Mouse (Mus musculus) liver, postnatal 0 days (tissue): ENCODE data around the gene Sgk1. TPM values are rescaled to one million over a fixed set of nuclear protein-coding genes. Genes with fewer than 3 reads are reported as not detected.

Experiments
- ATAC-seq: fragments of 200-750 bp; cut with Nextera tagmentation; 2 replicates; pipeline ENCODE4 v1.8.0; 2017; ENCODE audit warnings: mild to moderate bottlenecking, moderate library complexity
- DNase-seq: peaks from one replicate; pipeline ENCODE4 v3.0.0-alpha.2; 2016
- H3K27ac ChIP-seq: fragments of 300-500 bp; sonication (generic); 2 replicates; pipeline ENCODE4 v1.5.1; 2014; ENCODE audit warnings: antibody characterized with exemption, moderate library complexity, mild to moderate bottlenecking, low read depth
- H3K27me3 ChIP-seq: fragments of 300-500 bp; sonication (generic); 2 replicates; pipeline ENCODE4 v1.6.1; 2014; ENCODE audit warnings: low read length, control low read depth, mixed read lengths; ENCODE audit not compliant: insufficient read depth
- H3K36me3 ChIP-seq: fragments of 300-500 bp; sonication (generic); replicated peaks from 2 replicates; pipeline ENCODE4 v1.6.1; 2014; ENCODE audit warnings: mild to moderate bottlenecking, control low read depth, low read length, moderate library complexity, mixed read lengths; ENCODE audit not compliant: insufficient read depth
- H3K4me1 ChIP-seq: fragments of 300-500 bp; sonication (generic); 2 replicates; pipeline ENCODE4 v1.6.1; 2014; ENCODE audit warnings: antibody characterized with exemption, mild to moderate bottlenecking, control low read depth; ENCODE audit not compliant: insufficient read depth
- H3K4me2 ChIP-seq: fragments of 300-500 bp; sonication (generic); 2 replicates; pipeline ENCODE4 v1.6.1; 2014; ENCODE audit warnings: low read depth, mild to moderate bottlenecking, low read length, moderate library complexity, mixed read lengths
- H3K4me3 ChIP-seq: fragments of 300-500 bp; sonication (generic); 2 replicates; pipeline ENCODE4 v1.5.1; 2014; ENCODE audit warnings: low read depth, low read length
- H3K9ac ChIP-seq: fragments of 300-500 bp; sonication (generic); replicated peaks from 2 replicates; pipeline ENCODE4 v1.6.1; 2014; ENCODE audit warnings: mild to moderate bottlenecking, moderate library complexity
- H3K9me3 ChIP-seq: fragments of 300-500 bp; sonication (generic); 2 replicates; pipeline ENCODE4 v1.6.1; 2016; ENCODE audit warnings: mild to moderate bottlenecking, control low read depth, low read length, mixed read lengths
- CTCF ChIP-seq: sonication (generic); IDR thresholded peaks from 2 replicates; pipeline ENCODE4 v1.5.1; 2016; ENCODE audit warnings: antibody characterized with exemption, low read depth
- EP300 ChIP-seq: IDR thresholded peaks from 2 replicates; pipeline ENCODE4 v1.6.1; 2016; ENCODE audit warnings: antibody characterized with exemption, low read depth, mild to moderate bottlenecking
- WGBS: fragments of 180-500 bp; shearing (Covaris S2); extraction: QIAGEN DNeasy Blood & Tissue Kit; methylation state at CpG from one replicate; pipeline ENCODE4 v1.1.7; 2014; ENCODE audit not compliant: insufficient replicate concordance; 5-methylcytosine and 5-hydroxymethylcytosine counted together
- polyA plus RNA-seq: library from polyadenylated mRNA; unstranded; fragments of >200 nt; fragmentation: Nextera tagmentation; extraction: Ambion mirVana; gene quantifications from 2 replicates; pipeline ENCODE4 v1.2.1, GENCODE M21; 2015

The Sgk1 gene
- polyA plus RNA-seq, result 20.6 and 21.7 TPM in 2 replicates

DNA sequence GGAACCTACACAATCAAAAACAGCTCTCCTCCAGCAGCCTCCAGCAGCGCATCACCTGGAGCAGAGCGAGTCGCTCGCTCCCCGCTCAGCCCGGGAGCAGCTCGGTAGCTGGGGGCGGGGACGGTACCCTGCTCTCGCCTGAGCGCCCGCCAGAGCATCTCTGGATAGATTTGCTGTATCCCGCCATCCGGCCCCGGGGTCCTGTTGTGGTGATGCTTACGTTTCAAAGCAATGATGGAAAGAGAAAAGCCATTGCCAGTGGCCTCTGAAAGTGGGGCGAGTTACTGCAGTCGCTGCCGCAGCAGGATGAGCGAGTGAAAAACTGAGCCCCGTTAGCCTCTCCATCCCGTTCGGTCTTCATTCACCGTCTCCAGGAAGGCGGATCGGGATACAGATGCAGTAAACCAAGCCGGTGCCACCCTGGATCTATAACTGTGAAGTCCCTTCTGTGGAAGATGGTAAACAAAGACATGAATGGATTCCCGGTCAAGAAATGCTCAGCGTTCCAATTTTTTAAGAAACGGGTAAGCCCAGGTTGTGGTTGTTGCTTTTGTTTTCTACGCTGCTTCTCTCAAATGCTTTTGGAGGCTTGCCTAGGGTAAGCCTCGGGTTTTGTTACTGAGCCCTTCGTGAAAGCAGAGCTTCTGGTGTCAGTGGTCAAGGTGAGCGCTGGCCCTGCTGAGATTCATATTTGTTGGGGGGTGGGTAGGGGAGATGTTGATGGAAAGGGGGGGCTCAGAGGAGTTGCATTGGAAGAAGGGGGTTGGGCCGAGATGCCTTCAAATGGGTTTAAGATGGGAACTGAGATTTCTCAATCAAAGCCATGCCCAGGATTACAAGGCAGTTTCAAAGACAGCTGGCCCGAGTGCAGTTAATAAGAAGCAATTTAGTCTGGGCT, at the start of gene Sgk1:
TSS of gene Sgk1 (plus strand) at position 1 of the 898 bp plus-strand sequence.
- ATAC-seq, result no peak

DNA sequence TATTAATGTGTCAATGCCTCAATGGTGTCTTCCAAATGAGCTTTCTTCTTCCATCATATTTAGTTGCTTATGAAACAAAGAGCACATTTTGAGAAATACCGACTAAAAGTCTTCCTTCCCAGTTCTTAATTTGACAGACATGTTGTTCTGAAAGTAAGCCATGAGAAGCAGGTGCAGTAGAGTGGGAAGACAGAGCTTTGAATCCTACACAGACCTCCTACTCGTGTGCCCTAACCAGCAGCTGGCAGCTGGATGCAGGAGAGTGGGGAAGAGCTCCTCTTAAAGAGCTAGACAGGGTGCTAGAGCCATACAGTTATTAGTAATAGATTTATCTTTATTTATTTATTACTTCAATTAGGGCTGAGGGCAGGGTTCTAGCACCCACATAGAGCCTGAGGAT, 49.7 kb upstream of the Sgk1 start:
- no peak for TF ChIP-seq EP300
- no peak for TF ChIP-seq CTCF
- Histone ChIP-seq H3K4me3 (no peak overlapping the region), H3K27me3 (no peaks in the 10 kb centered on the region), H3K9ac (no peak overlapping the region), H3K27ac (no peak overlapping the region), H3K9me3 (no peaks in the 10 kb centered on the region), H3K4me2 (no peak overlapping the region), H3K4me1 (peaks cover 2% of the 10 kb centered on the region; the same call in 1 of the 2 replicates), H3K36me3 (no peaks in the 10 kb centered on the region)
- no peak for ATAC-seq
- WGBS, result 78% methylated on average over 2 of the region's 2 CpGs
- DNase-seq, result no peak

More for the DNA sequence above, at the start of gene Sgk1:
- H3K27ac ChIP-seq, result no peak within 1 kb of the TSS
- DNase-seq, result peak; percentile 19
- H3K36me3 ChIP-seq, result no peaks in the 10 kb centered on the region
- peak within 1 kb of the TSS; percentile 65 for H3K4me2 ChIP-seq
- peak within 1 kb of the TSS; percentile 38 for H3K4me3 ChIP-seq
- 0 out of 2 replicates have a peak, but pooled peaks cover 5% of the 10 kb centered on the region for H3K4me1 ChIP-seq
- peaks cover 18% of the 10 kb centered on the region for H3K27me3 ChIP-seq
- WGBS, result 3% methylated on average over 36 of the region's 36 CpGs
- TF ChIP-seq CTCF (no peak), EP300 (no peak)
- no peaks in the 10 kb centered on the region for H3K9me3 ChIP-seq
- 0 out of 2 replicates have a peak within 1 kb of the TSS, but pooled peaks have one; percentile 1 for H3K9ac ChIP-seq

DNA sequence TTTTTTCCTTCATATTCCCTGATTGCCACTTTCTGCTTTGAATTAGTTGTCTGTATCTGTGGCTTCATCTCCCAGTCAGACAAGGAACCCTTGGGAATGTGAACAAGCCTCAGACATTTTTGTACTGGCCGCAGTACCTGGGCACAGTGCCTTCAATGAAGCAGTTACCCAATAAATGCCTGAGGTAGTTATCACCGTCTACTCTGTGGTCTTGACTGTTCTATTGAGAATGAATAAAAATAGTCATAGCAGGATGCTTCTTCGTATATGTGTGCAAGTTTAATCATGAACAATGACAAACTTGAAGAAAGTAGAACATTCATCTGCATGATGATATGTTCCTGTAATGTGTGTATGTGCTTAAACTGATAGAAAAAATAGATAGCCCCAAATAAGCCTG, 48.2 kb upstream of the Sgk1 start:
- Histone ChIP-seq H3K9me3 (no peaks in the 10 kb centered on the region), H3K4me1 (no peaks in the 10 kb centered on the region), H3K4me3 (no peak overlapping the region), H3K4me2 (no peak overlapping the region), H3K27me3 (no peaks in the 10 kb centered on the region), H3K36me3 (no peaks in the 10 kb centered on the region), H3K27ac (no peak overlapping the region), H3K9ac (no peak overlapping the region)
- DNase-seq (no peak), ATAC-seq (no peak)
- 71% methylated on average over 3 of the region's 3 CpGs for WGBS
- TF ChIP-seq CTCF, result no peak

DNA sequence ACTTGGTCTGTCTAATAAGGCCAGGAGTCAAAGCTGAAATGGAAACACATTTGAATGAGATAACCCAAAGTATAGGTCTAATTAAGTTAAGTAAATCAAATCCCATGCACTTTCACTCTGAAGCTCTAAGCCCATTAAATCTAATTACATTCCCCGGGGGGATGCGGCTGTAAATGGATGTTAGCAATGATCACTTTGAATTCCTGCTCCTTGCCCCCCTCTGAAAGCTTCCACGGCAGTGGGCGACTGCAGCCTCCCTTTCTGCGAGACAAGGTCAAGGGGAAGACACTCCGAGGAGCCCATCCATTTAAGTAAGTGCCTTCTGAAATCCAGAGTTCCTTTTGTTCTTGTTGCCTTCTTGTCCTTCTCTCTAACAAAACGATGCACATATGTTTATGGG, 46.9 kb upstream of the Sgk1 start:
- Histone ChIP-seq H3K27me3 (no peaks in the 10 kb centered on the region), H3K36me3 (no peaks in the 10 kb centered on the region), H3K9ac (no peak overlapping the region), H3K4me1 (no peaks in the 10 kb centered on the region), H3K9me3 (no peaks in the 10 kb centered on the region), H3K4me3 (no peak overlapping the region), H3K27ac (no peak overlapping the region), H3K4me2 (no peak overlapping the region)
- DNase-seq (no peak), ATAC-seq (no peak)
- TF ChIP-seq EP300, result no peak
- TF ChIP-seq CTCF, result no peak
- 74% methylated on average over 7 of the region's 7 CpGs for WGBS

DNA sequence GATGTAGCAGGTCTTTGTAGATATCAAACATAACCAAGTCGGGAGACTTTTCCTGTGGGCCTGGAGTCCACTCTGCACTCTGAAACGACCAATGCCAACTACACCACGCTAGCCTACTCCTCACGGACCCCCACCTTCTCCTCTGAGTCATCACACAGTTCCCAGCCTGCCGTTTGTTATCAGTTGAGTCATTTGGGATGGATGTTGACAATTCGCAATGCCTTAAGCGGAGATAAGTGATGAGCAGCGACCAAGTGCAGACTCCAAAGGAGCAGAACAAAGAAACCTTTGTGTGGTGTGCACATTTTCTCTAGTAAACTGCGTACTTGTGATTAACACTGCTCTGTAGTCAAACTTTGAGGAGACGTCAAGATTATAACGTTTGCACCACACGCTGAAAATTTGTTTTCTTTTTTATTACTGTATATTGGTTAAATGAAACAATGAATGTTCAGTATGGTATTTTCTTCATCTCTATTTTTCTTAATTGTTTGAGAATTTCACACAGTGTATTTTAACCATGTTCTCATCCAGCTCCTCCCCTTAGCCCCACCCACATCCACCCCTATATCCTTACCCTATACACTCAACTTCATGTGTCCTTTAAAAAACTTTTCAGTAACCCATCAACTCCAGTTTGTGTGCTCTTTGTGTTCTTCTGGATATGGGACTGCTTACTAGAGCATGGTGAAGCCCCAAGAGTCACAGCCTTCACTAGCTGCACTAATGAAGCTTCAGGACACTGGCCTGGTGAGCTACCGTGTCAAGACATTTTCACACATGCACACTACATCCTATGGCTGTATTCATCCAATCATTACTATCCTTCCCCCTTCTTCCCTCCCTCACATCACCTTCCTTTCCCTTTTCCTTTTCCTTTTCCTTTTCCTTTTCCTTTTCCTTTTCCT, 42.5 kb upstream of the Sgk1 start:
- DNase-seq (no peak), ATAC-seq (peak; percentile 66)
- no peaks in the 10 kb centered on the region for H3K27me3 ChIP-seq
- no peak overlapping the region for H3K27ac ChIP-seq
- H3K36me3 ChIP-seq, result no peaks in the 10 kb centered on the region
- H3K9me3 ChIP-seq, result no peaks in the 10 kb centered on the region
- peak; percentile 41; the same call in 1 of the 2 replicates for TF ChIP-seq EP300
- no peak for TF ChIP-seq CTCF
- no peak overlapping the region for H3K4me2 ChIP-seq
- no peak overlapping the region for H3K9ac ChIP-seq
- no peaks in the 10 kb centered on the region for H3K4me1 ChIP-seq
- no peak overlapping the region for H3K4me3 ChIP-seq
- 33% methylated on average over 13 of the region's 13 CpGs for WGBS

DNA sequence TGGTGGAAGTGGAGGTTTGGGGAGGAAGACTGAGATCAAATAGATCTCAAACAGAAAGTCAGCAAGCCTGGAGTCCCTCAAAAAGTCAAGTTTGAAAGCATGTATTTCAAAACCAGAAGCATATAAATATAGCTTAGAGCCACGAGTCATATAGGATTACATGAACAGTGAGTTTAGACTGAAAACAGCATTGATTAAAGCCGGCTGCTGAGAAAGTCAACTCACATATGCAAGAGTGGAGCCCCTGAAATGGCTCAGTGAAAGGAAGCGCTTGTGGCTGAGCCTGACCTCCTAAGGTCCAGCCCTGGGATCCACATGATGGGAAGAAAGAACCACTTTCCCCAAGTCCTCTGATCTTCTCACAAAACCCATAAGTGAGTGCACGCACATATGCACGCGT, 38.7 kb upstream of the Sgk1 start:
- Histone ChIP-seq H3K27me3 (no peaks in the 10 kb centered on the region), H3K36me3 (no peaks in the 10 kb centered on the region), H3K27ac (no peak overlapping the region), H3K4me1 (no peaks in the 10 kb centered on the region), H3K4me2 (no peak overlapping the region), H3K9ac (no peak overlapping the region), H3K9me3 (no peaks in the 10 kb centered on the region), H3K4me3 (no peak overlapping the region)
- ATAC-seq, result no peak
- 88% methylated on average over 6 of the region's 6 CpGs for WGBS
- TF ChIP-seq CTCF (no peak), EP300 (no peak)
- no peak for DNase-seq
